Mouse (Mus musculus) lung, postnatal 10 days (tissue): ENCODE measurements around the gene Nrip1.

Source experiments
- DNase-seq: peaks from one replicate; pipeline ENCODE4 v3.0.0; 2021

Nrip1 gene

DNA sequence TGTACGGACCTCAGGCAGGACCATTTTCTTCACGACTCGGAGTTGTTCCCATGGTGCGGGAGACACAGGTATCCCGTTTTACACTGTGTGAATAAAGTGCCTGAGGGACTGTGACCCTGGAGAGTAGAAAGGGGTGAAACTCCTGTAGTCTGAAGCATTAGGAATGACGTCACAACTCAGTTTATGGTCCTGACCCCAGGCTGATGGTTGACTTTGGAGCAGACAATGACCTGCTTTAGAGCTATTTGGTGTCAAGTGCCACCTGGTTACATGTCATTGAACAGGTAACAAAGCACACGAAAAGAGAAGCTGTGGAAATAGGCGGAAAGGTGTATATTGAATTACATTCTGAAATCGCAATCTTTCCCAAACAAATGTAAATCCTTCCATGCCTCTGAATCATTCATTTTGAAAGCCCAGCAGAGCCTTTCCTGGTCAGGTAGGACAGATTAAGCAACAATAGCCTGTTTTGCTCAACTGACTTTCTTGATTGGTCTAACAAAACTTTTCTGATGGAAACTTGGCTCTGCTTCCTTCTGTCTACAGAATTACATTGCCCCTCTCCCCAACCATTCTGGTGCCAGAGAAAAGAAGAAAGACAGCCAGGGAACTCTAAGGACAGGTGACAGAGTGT is 106.9 kb downstream of the Nrip1 start:
- DNase-seq = no peak

DNA sequence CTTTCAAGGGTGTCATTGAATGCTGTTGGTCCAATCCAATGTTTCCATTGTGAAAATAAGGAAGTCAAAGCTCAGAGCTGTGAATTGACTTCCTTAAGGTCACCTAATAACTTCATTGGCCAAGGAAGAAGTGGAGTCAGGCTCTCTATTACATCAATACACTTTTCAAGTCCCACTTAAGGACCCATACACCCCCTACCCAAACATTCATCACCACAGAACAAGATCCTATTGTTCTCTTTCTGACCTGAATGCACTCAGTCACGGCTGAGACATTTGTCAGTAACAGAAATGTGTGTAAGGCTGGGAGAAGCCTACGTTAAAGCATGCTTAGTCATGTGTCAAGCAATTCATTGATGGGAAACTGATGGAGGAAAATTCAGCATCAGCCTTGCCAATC is 107.8 kb downstream of the Nrip1 start:
- no peak for DNase-seq

DNA sequence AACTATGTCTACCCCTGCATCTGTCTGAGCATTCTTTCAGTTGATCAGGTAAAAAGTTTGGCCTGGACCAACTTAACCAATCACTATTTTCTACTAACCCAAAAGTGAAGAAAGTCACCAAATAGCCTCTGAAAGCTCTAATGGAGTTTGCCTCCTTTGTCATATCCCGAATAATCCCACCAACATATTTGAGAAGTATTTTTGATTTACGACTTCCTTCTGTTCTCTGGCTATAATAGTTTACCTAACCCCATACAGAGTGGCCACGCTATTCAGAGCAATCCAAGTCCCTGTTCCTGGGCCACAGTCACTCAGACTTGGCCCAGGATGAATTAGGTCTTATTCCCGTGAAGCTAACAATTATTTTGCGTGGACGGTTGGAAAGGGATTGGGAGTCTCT is 108.3 kb downstream of the Nrip1 start:
- DNase-seq = no peak

DNA sequence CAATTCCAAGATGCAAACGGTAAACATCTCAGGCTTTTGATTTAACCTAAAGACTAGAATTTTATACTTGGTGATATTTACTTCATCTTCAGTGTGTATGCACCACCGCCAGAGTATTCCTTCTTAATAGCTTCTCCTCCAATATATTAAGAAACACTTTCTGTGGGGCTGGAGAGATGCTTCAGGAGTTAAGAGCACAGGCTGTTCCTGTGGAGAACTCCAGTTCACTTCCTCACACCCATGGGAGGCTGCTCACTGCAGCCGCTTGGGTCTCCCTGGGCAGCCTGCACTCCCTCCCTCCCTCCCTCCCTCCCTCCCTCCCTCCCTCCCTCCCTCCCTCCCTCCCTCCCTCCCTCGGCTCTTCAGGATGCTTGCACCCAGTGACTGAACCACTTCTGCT is 110.2 kb downstream of the Nrip1 start:
- DNase-seq = no peak

DNA sequence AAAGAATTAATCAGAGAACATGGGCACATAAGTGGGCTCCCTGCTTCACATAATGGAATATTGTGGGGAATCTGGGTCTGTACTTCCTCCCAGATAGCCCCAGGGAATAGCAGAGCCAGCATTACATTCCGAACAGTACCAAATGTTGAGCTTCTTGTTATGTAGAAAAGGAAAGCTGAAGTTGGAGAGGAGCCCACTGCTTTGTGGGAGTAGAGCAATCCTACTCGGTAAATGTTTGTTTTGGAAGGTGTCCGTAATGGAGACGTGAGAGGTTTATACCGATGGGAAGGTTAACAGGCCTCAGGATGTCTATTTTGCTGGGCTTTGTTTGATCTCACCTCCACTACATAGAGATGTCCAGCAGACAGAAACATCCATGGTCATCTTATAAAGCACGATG is 113.3 kb downstream of the Nrip1 start:
- DNase-seq = no peak

DNA sequence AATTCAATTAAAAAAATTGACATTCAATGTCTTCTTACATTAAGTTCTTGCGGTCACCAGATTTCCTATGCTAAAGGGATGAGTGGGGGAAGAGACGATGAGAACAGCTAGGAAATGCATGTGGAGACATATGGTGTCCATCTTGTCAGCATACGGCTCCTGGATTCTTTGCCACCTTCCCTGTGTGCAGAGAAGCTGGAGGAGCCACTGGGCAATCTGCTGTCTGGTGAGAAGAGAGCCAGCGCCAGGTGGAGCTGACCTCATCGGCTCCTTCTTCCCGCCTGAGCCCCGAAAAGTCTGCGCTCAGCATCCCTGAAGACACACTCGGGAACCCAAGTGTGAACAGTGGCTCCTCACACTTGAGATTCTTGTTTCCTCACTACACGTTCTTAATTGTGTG is 121.8 kb downstream of the Nrip1 start:
- DNase-seq = no peak

DNA sequence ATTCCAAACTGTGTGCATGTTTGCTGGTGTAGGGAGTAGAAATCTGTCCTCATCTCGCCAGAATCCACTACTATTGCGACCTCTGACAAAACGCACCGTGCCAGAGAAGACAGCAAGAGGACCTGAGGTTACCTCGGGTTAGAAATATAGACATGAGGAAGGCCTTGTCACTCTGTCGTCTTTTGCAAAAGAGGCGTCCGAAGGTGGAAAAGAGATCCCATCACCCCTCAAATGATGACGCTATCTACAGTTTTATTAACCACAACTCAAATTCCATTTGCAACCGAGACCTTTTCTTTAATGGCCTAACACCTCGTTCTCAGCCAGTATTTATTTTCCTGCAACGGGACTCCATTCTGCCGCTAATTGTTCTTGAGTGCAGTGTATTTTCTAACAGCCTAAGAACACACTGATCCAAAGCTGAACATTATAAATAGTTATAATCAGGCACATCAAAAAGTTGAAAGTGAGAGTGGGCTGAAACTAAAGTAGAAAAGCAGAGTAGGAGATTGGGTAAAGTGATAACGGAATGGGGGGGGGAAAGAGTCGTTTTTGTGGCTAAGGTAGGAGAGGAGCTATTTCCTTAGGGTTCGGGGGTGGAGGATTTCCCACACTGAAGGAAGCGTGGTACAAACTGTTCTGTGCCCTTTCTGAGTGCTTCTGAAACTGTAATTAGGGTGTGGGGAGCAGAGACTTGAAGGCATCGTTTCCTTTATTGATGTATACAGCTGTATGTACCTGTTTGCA is 124.1 kb downstream of the Nrip1 start:
- DNase-seq = no peak

DNA sequence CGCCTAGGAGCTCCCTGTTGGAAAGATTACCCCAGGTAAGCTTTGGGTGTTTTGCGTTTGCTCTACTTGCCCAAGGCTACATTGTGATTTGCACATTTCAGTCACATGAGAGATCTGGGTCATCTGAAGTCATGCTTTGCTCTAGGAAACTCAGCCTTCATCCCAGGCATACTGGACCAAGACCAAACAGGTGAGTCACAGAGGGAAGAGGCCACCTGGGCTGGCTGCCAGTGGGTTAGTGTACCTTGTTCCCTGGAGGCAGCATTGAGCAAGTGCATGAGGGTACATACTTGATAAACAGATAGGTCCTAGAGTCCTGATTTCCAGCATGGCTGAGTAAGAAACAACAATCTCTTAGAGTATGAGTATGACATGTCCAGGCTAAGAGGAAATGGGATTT is 130.8 kb downstream of the Nrip1 start:
- peak; percentile 51 for DNase-seq

DNA sequence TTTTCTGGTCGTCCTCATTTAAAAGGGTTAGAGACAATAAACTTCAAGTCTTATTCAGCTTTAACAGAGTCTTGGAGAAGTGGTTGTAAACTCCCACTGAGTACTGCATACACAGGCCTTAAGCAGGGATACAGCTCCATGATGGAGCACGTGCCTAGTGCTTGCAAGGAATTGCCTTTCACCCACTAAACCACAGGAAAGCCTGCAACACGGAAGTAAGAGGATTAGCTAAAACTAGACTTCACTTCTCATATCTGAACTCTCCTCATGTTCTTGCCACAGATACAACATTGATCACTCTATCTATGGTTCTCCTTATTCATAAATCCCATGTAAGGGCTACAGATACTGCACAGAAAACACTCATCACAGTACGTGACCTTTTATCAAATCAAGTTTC is 132.4 kb downstream of the Nrip1 start:
- DNase-seq = no peak

DNA sequence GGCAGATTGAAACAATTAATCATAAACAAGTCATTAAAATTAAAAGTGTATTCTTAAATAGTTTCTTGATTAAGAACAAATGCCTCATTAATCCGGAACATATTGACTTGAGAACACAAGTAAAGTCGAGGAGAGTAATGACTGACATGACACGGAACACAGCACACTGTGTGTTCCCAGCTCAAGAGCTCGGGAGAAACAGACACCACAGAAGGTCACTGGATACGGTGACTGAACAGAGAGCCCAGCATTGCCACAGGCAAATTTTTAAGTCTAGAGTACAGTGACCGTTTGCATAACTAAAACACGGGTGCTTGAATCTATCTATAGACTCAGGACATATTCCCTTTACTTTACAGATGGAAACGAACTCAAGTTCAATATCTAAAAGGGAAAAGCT is 134.3 kb downstream of the Nrip1 start:
- DNase-seq = no peak

DNA sequence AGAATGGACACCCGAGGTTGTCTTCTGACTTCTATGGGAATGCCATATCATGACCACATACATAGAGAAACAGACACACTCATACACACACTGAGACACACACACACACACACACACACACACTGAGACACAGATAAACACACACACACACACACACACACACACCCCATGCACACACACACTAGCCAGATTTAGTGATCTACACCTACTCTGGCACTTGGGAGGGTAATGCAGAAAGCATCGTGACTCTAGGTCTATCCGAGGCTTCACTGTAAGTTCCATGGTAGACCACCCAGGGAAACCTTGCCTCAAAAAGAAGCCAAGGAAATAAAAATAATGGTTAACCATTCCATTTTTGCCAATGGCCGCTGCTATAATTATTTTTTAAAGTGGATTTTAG is 134.8 kb downstream of the Nrip1 start:
- DNase-seq = no peak
